8 mouse cellular contexts compared by ENCODE assay signal in genomic region chr12:30911261-30912047, GRCm38 (mm10). TPM values are rescaled to one million over a fixed set of nuclear protein-coding genes. Genes with fewer than 3 reads are reported as not detected.
A peak's percentile ranks its signal among the peaks of the same experiment; 100 is the strongest.
DNase-seq lines count a peak whose midpoint lies in the region; ATAC-seq and TF ChIP-seq lines count a peak whose summit lies in the region.

Acp1 (minus strand) TSS chr12:30911589.
Sh3yl1 (plus strand) TSS chr12:30911668.

- no peaks in the 10 kb centered on the region for H3K36me3 ChIP-seq in forebrain, embryonic 15.5 days
- H3K36me3 ChIP-seq in lung, embryonic 14.5 days (ENCODE audit: insufficient read depth) = peaks cover 5% of the 10 kb centered on the region; the same call in 1 of the 2 replicates
- no peaks in the 10 kb centered on the region for H3K36me3 ChIP-seq in thymus, adult 2 months (ENCODE audit: control insufficient read depth, insufficient read depth, low read length)

- no peaks in the 10 kb centered on the region for H3K9me3 ChIP-seq in forebrain, embryonic 15.5 days
- no peaks in the 10 kb centered on the region for H3K9me3 ChIP-seq in lung, embryonic 14.5 days (ENCODE audit: low read depth, low read length)

- no peaks in the 10 kb centered on the region for H3K27me3 ChIP-seq in forebrain, embryonic 15.5 days
- H3K27me3 ChIP-seq in lung, embryonic 14.5 days (ENCODE audit: insufficient read depth, low read length) = no peaks in the 10 kb centered on the region
- H3K27me3 ChIP-seq in thymus, adult 2 months (ENCODE audit: control insufficient read depth, insufficient read depth, low read length) = peaks cover 6% of the 10 kb centered on the region; the same call in 1 of the 2 replicates

- peak within 1 kb of the TSS; percentile 78 for H3K4me3 ChIP-seq in forebrain, embryonic 15.5 days
- H3K4me3 ChIP-seq in layer of hippocampus, adult 2 months = peak within 1 kb of the TSS; percentile 78
- peak within 1 kb of the TSS; percentile 76 for H3K4me3 ChIP-seq in lung, embryonic 14.5 days (ENCODE audit: low read depth, low read length)
- H3K4me3 ChIP-seq in olfactory bulb, adult 2 months (ENCODE audit: insufficient read depth, low read depth, low read length) = peak within 1 kb of the TSS; percentile 90
- H3K4me3 ChIP-seq in thymus, adult 2 months (ENCODE audit: control insufficient read depth, insufficient read depth, low read length) = peak within 1 kb of the TSS; percentile 87

- H3K4me1 ChIP-seq in forebrain, embryonic 15.5 days = peaks cover 21% of the 10 kb centered on the region
- peaks cover 8% of the 10 kb centered on the region; the same call in 1 of the 2 replicates for H3K4me1 ChIP-seq in lung, embryonic 14.5 days (ENCODE audit: insufficient read depth)
- H3K4me1 ChIP-seq in olfactory bulb, adult 2 months (ENCODE audit: control insufficient read depth, insufficient read depth, low read length) = peaks cover 6% of the 10 kb centered on the region; the same call in 1 of the 2 replicates
- H3K4me1 ChIP-seq in thymus, adult 2 months (replicated peaks; ENCODE audit: control insufficient read depth, insufficient read depth, low read length) = peaks cover 13% of the 10 kb centered on the region

- peak within 1 kb of the TSS; percentile 76 for H3K9ac ChIP-seq in forebrain, embryonic 15.5 days (replicated peaks)
- H3K9ac ChIP-seq in lung, embryonic 14.5 days = peak within 1 kb of the TSS; percentile 88

- TF ChIP-seq CTCF in layer of hippocampus, adult 2 months (conservative IDR thresholded peaks at IDR 0.05) = no peak
- no peak for TF ChIP-seq CTCF in lung, embryonic 14.5 days (IDR thresholded peaks at IDR 0.05; ENCODE audit: low read depth)
- TF ChIP-seq CTCF in olfactory bulb, adult 2 months (IDR thresholded peaks at IDR 0.05; ENCODE audit: insufficient read depth, low read depth, low read length) = no peak
- 0 out of 2 replicates have a peak, but pooled peaks have one; percentile 16 for TF ChIP-seq CTCF in thymus, adult 2 months (IDR thresholded peaks at IDR 0.05; ENCODE audit: borderline replicate concordance, control insufficient read depth, extremely low read depth, insufficient read depth, low read length, poor library complexity)

- peak; percentile 90 for DNase-seq in ES-CJ7 (ENCODE audit: low read depth, low spot score)
- peak; percentile 97 for DNase-seq in cerebellum, adult 11 months
- peak; percentile 98 for DNase-seq in heart, postnatal 36 days
- DNase-seq in layer of hippocampus, adult 2 months (ENCODE audit: low spot score in 2 of 2) = peak; percentile 94 to 95
- peak; percentile 98 for DNase-seq in lung, embryonic 14.5 days
- peak; percentile 96 for DNase-seq in thymus, adult 2 months

- H3K27ac ChIP-seq in forebrain, embryonic 15.5 days (replicated peaks) = peak within 1 kb of the TSS; percentile 69
- peak within 1 kb of the TSS; percentile 92 for H3K27ac ChIP-seq in layer of hippocampus, adult 2 months
- peak within 1 kb of the TSS; percentile 62 for H3K27ac ChIP-seq in lung, embryonic 14.5 days (ENCODE audit: low read depth)
- no peak within 1 kb of the TSS; the same call in 1 of the 2 replicates for H3K27ac ChIP-seq in olfactory bulb, adult 2 months (ENCODE audit: insufficient read depth, low read depth, low read length)
- H3K27ac ChIP-seq in thymus, adult 2 months (ENCODE audit: control insufficient read depth, insufficient read depth, low read length) = no peak within 1 kb of the TSS

- intact Hi-C loops in heart, postnatal 36 days (cut with DNase I) = no loop called here

- 0% methylated on average over 52 of the region's 52 CpGs for WGBS in forebrain, embryonic 15.5 days
- WGBS in lung, embryonic 14.5 days = under 1% methylated on average over 52 of the region's 52 CpGs
- under 1% methylated on average over 52 of the region's 52 CpGs for WGBS in olfactory bulb, adult 2 months
- WGBS in thymus, adult 2 months = under 1% methylated on average over 52 of the region's 52 CpGs

- H3K4me2 ChIP-seq in forebrain, embryonic 15.5 days (replicated peaks) = peak within 1 kb of the TSS; percentile 87
- H3K4me2 ChIP-seq in lung, embryonic 14.5 days = peak within 1 kb of the TSS; percentile 92

- TF ChIP-seq POLR2A in olfactory bulb, adult 2 months (IDR thresholded peaks at IDR 0.05; ENCODE audit: insufficient read depth, low read depth, low read length) = peak; percentile 62
- TF ChIP-seq POLR2A in thymus, adult 2 months (IDR thresholded peaks at IDR 0.05; ENCODE audit: control insufficient read depth, extremely low read depth, insufficient read depth, low read length, poor library complexity) = no peak

- peak; percentile 98 for ATAC-seq in forebrain, embryonic 15.5 days (replicated peaks)
- peak; percentile 97 for ATAC-seq in lung, embryonic 14.5 days (ENCODE audit: insufficient read depth)

RNA-seq across cellular contexts. Expression of gene Acp1, which starts in this region (rescaled TPM):
- 129 TPM in 2 replicates for polyA plus RNA-seq in forebrain, embryonic 15.5 days (2015; fragmentation: Nextera tagmentation; extraction: Ambion mirVana)
- 10 to 100 TPM; 28.7 to 30.6 TPM for total RNA-seq in heart, postnatal 36 days (2021)
- 10 to 100 TPM; 57.7 to 63.0 TPM for total RNA-seq in layer of hippocampus, adult 2 months (2021)
- polyA plus RNA-seq in lung, embryonic 14.5 days (2014; fragmentation: Nextera tagmentation; extraction: Ambion mirVana) = 201 and 215 TPM in 2 replicates
- polyA plus RNA-seq in olfactory bulb, adult 2 months (2012; ENCODE audit: insufficient read depth, insufficient read length, low replicate concordance, missing spikeins) = not detected in 2 replicates
- 6.7 and 11.1 TPM in 2 replicates for polyA plus RNA-seq in thymus, adult 2 months (2012; rRNA removed)

RNA-seq across cellular contexts. Expression of gene Sh3yl1, which starts in this region (rescaled TPM):
- polyA plus RNA-seq in forebrain, embryonic 15.5 days (2015; fragmentation: Nextera tagmentation; extraction: Ambion mirVana) = 40.5 and 42.1 TPM in 2 replicates
- 1 to 10 TPM; 1.8 to 2.3 TPM for total RNA-seq in heart, postnatal 36 days (2021)
- 10 to 100 TPM; 11.0 TPM for total RNA-seq in layer of hippocampus, adult 2 months (2021)
- polyA plus RNA-seq in lung, embryonic 14.5 days (2014; fragmentation: Nextera tagmentation; extraction: Ambion mirVana) = 11.1 and 12.2 TPM in 2 replicates
- polyA plus RNA-seq in olfactory bulb, adult 2 months (2012; ENCODE audit: insufficient read depth, insufficient read length, low replicate concordance, missing spikeins) = not detected in 2 replicates
- polyA plus RNA-seq in thymus, adult 2 months (2012; rRNA removed) = 0.51 and 0.86 TPM in 2 replicates

Comparison
In these comparisons a context has a peak if more than half of its experiments do, and no peak if none do; other contexts are left out.
1. RNA of gene Acp1 (polyA plus RNA-seq): 201 to 215 TPM in lung, embryonic 14.5 days and 129 TPM in forebrain, embryonic 15.5 days; 6.7 to 11.1 TPM in thymus, adult 2 months and not detected in olfactory bulb, adult 2 months; every median in the first group is over 10 times any median in the second.
2. H3K27ac ChIP-seq: peak in forebrain, embryonic 15.5 days (single experiment), layer of hippocampus, adult 2 months (single experiment) and lung, embryonic 14.5 days (single experiment); none in olfactory bulb, adult 2 months (single experiment) and thymus, adult 2 months (single experiment).
3. Peak in every context shown above with its lines, with median percentiles within 50 percentile points of each other: DNase-seq and H3K4me3 ChIP-seq.